Mouse (Mus musculus) kidney, postnatal 0 days (tissue): ENCODE measurements at regions not wholly inside any gene's neighbourhood (a gene's known extent, or its start where the extent isn't known, plus 50 kb on each side); places are given as distances from the start of the nearest gene placed in this dataset.

ENCODE experiments used
- ATAC-seq: fragments of 200-750 bp; cut with Nextera tagmentation; replicated peaks from 2 replicates; pipeline ENCODE4 v1.8.0; 2017; ENCODE audit warnings: low read depth, moderate number of reproducible peaks, moderate TSS enrichment, moderate library complexity; ENCODE audit not compliant: low FRiP score
- DNase-seq: peaks from one replicate; pipeline ENCODE4 v3.0.0-alpha.2; 2016; ENCODE audit warnings: low spot score
- H3K27ac ChIP-seq: fragments of 300-500 bp; sonication (generic); 2 replicates; pipeline ENCODE4 v1.5.1; 2014; ENCODE audit warnings: mild to moderate bottlenecking
- H3K27me3 ChIP-seq: fragments of 300-500 bp; sonication (generic); 2 replicates; pipeline ENCODE4 v1.6.1; 2014; ENCODE audit warnings: low read length, mixed read lengths; ENCODE audit not compliant: insufficient read depth
- H3K36me3 ChIP-seq: fragments of 300-500 bp; sonication (generic); 2 replicates; pipeline ENCODE4 v1.6.1; 2014; ENCODE audit warnings: low read length, mixed read lengths; ENCODE audit not compliant: insufficient read depth
- H3K4me1 ChIP-seq: fragments of 300-500 bp; sonication (generic); replicated peaks from 2 replicates; pipeline ENCODE4 v1.6.1; 2014; ENCODE audit warnings: antibody characterized with exemption, low read length, mixed read lengths; ENCODE audit not compliant: insufficient read depth
- H3K4me2 ChIP-seq: fragments of 300-500 bp; sonication (generic); 2 replicates; pipeline ENCODE4 v1.6.1; 2014; ENCODE audit warnings: mild to moderate bottlenecking, low read length, moderate library complexity, mixed read lengths
- H3K4me3 ChIP-seq: fragments of 300-500 bp; sonication (generic); replicated peaks from 2 replicates; pipeline ENCODE4 v1.5.1; 2014; ENCODE audit warnings: low read depth, low read length
- H3K9ac ChIP-seq: fragments of 300-500 bp; sonication (generic); 2 replicates; pipeline ENCODE4 v1.6.1; 2014; ENCODE audit warnings: low read depth, low read length
- H3K9me3 ChIP-seq: fragments of 300-500 bp; sonication (generic); replicated peaks from 2 replicates; pipeline ENCODE4 v1.6.1; 2016; ENCODE audit warnings: low read length, inconsistent platforms, mixed read lengths
- CTCF ChIP-seq: IDR thresholded peaks from 2 replicates; pipeline ENCODE4 v1.5.1; 2016; ENCODE audit warnings: antibody characterized with exemption, low read depth, mild to moderate bottlenecking, moderate library complexity
- WGBS: fragments of 180-500 bp; shearing (Covaris S2); extraction: QIAGEN DNeasy Blood & Tissue Kit; methylation state at CpG from one replicate; pipeline ENCODE4 v1.1.7; 2014; 5-methylcytosine and 5-hydroxymethylcytosine counted together

GRCm38 (mm10) chr2:143246131-143246665 is 167.9 kb downstream of the Otor start:
- WGBS, result 82% methylated on average over 4 of the region's 4 CpGs
- DNase-seq (no peak), ATAC-seq (no peak)
- Histone ChIP-seq H3K9ac (no peak overlapping the region), H3K4me2 (no peak overlapping the region), H3K27ac (no peak overlapping the region), H3K4me1 (no peaks in the 10 kb centered on the region), H3K36me3 (no peaks in the 10 kb centered on the region), H3K4me3 (no peak overlapping the region), H3K27me3 (no peaks in the 10 kb centered on the region), H3K9me3 (no peaks in the 10 kb centered on the region)
- TF ChIP-seq CTCF, result no peak

GRCm38 (mm10) chr2:143269026-143269425 is 190.8 kb downstream of the Otor start:
- 26% methylated on average over 7 of the region's 7 CpGs for WGBS
- DNase-seq, result no peak
- H3K4me1 ChIP-seq, result no peaks in the 10 kb centered on the region
- H3K4me3 ChIP-seq, result no peak overlapping the region
- no peaks in the 10 kb centered on the region for H3K27me3 ChIP-seq
- no peaks in the 10 kb centered on the region for H3K9me3 ChIP-seq
- H3K36me3 ChIP-seq, result no peaks in the 10 kb centered on the region
- no peak for TF ChIP-seq CTCF
- H3K27ac ChIP-seq, result no peak overlapping the region
- no peak overlapping the region for H3K4me2 ChIP-seq
- no peak for ATAC-seq
- no peak overlapping the region for H3K9ac ChIP-seq

- Histone ChIP-seq H3K27me3 (no peaks in the 10 kb centered on the region), H3K9me3 (no peaks in the 10 kb centered on the region), H3K9ac (no peak overlapping the region), H3K4me3 (no peak overlapping the region), H3K27ac (no peak overlapping the region), H3K36me3 (no peaks in the 10 kb centered on the region), H3K4me2 (no peak overlapping the region), H3K4me1 (no peaks in the 10 kb centered on the region)
- DNase-seq (no peak), ATAC-seq (no peak)
- TF ChIP-seq CTCF, result no peak
- 80% methylated on average over 5 of the region's 5 CpGs for WGBS
Observed at GRCm38 (mm10) chr2:143270826-143271225, 192.6 kb downstream of the Otor start.

DNA sequence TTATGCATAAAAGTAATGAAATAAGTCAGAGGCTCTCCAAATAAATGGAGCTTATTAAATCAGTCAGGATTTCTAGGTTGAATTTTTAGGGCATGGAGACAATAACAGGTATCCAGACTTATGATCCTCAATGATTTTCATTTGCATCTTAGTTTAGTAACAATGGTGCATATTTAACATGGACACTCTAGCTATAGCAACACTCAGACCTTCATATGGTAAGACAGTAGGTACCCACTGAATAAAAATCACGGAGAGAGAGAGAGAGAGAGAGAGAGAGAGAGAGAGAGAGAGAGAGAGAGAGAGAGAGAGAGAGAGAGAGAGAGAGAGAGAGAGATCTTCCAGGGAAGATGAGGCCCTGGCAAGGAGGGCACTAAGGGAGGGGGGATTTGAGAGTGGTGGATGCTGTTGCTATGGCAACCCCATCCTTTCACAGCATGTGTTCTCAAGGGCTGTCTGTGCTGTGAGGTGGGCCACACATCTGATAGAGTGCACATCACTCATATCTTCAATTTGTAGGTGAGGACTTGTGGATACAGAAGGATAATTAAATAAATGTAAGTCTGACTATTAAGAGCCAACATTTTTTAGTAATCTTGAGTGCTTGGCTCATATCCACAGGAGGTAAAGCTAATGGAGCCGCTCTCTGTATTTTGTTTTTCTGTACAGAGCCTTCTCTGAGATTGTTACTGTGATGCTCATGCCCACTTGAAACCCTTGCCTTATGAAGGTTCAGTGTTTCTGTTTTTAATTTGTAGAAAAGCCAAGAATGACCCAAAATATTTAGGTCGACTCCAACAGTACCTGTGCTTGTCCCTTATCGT is 227.7 kb downstream of the Otor start:
- 82% methylated on average over 4 of the region's 4 CpGs for WGBS
- DNase-seq (no peak), ATAC-seq (no peak)
- Histone ChIP-seq H3K4me2 (no peak overlapping the region), H3K9ac (no peak overlapping the region), H3K27me3 (no peaks in the 10 kb centered on the region), H3K9me3 (no peaks in the 10 kb centered on the region), H3K27ac (no peak overlapping the region), H3K4me3 (no peak overlapping the region), H3K36me3 (no peaks in the 10 kb centered on the region), H3K4me1 (no peaks in the 10 kb centered on the region)
- no peak for TF ChIP-seq CTCF

GRCm38 (mm10) chr2:143306571-143306925 is 228.3 kb downstream of the Otor start:
- H3K27ac ChIP-seq, result no peak overlapping the region
- H3K27me3 ChIP-seq, result no peaks in the 10 kb centered on the region
- ATAC-seq (no peak), DNase-seq (no peak)
- TF ChIP-seq CTCF, result no peak
- no peaks in the 10 kb centered on the region for H3K36me3 ChIP-seq
- WGBS, result 68% methylated on average over 2 of the region's 2 CpGs
- no peak overlapping the region for H3K4me2 ChIP-seq
- H3K4me1 ChIP-seq, result no peaks in the 10 kb centered on the region
- H3K4me3 ChIP-seq, result no peak overlapping the region
- no peak overlapping the region for H3K9ac ChIP-seq
- no peaks in the 10 kb centered on the region for H3K9me3 ChIP-seq

DNA sequence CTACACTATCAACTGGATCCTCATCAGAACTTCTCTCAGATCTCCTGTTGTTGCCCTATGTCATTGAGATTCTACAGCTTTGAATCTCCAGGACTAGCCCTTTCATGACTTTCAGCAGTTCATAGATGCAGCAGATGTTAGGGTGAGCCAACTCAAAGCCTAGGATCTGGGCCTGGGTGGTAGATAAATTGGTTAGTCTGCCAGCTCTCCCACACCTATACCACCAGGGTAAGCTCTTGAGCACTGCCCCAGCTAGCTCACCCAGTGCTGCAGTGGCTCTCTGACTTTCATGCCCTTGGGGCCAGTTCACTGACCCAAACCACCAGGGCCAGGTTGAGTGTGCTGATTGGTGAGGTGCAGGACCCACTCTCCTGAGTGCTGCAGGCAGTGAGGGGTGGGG is 220.5 kb upstream of the Pcsk2 start:
- Histone ChIP-seq H3K9me3 (no peaks in the 10 kb centered on the region), H3K4me1 (no peaks in the 10 kb centered on the region), H3K36me3 (no peaks in the 10 kb centered on the region), H3K27me3 (no peaks in the 10 kb centered on the region), H3K4me3 (no peak overlapping the region), H3K4me2 (no peak overlapping the region), H3K9ac (no peak overlapping the region), H3K27ac (no peak overlapping the region)
- ATAC-seq (no peak), DNase-seq (no peak)
- TF ChIP-seq CTCF, result no peak

GRCm38 (mm10) chr2:143332071-143332470 is 213.9 kb upstream of the Pcsk2 start:
- Histone ChIP-seq H3K9me3 (no peaks in the 10 kb centered on the region), H3K4me2 (no peak overlapping the region), H3K9ac (no peak overlapping the region), H3K27ac (no peak overlapping the region), H3K4me3 (no peak overlapping the region), H3K36me3 (no peaks in the 10 kb centered on the region), H3K27me3 (no peaks in the 10 kb centered on the region), H3K4me1 (no peaks in the 10 kb centered on the region)
- DNase-seq (no peak), ATAC-seq (no peak)
- no peak for TF ChIP-seq CTCF
